Mouse (Mus musculus): ENCODE measurements around the gene Rilp.
A peak's percentile ranks its signal among the peaks of the same experiment; 100 is the strongest.

DNA sequence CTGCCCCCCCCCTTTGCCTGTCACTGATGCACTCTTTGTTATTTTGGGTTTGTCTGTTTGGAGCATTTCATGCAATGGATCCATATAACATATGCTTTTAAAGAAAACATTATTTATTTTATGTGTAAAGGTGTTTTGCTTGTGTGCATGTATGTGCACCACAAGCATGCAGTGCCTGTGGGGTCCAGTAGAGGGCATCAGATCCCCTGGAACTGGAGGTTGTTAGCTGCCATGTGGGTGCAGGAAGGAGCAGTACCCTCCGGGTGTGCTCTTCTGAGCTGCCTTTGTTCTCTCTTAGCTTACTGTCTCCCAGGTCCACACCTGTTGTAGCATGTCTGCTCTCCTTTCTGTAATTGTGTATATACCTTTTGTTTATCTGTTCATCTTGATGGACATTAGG lies 48.2 kb downstream of the Rilp start:
- TF ChIP-seq CTCF (IDR thresholded peaks at IDR 0.05; ENCODE audit: low read depth) (peak; percentile 57), EP300 (optimal IDR thresholded peaks at IDR 0.05) (no peak)
